Mouse (Mus musculus) heart, postnatal 0 days (tissue): Measurements from ENCODE around the gene Trp53inp2.

ENCODE experiments used
- CTCF ChIP-seq: IDR thresholded peaks from 2 replicates; pipeline ENCODE4 v1.5.1; 2016; ENCODE audit warnings: antibody characterized with exemption, control low read depth, low read depth
- EP300 ChIP-seq: IDR thresholded peaks from 2 replicates; pipeline ENCODE4 v1.6.1; 2016; ENCODE audit warnings: antibody characterized with exemption, low read depth

GRCm38 (mm10) chr2:155369333-155369883 is 11.5 kb upstream of the Trp53inp2 start:
- TF ChIP-seq CTCF (no peak), EP300 (no peak)
